Mouse (Mus musculus) kidney, postnatal 0 days (tissue): Measurements from ENCODE around the gene Nat8f6. TPM values are rescaled to one million over a fixed set of nuclear protein-coding genes. Genes with fewer than 3 reads are reported as not detected.
"Not testable (repeated sequence)": the region's sequence is repeated elsewhere in the genome, so short reads cannot be mapped to it uniquely, and the experiment has no call there.

Experiments
- ATAC-seq: fragments of 200-750 bp; cut with Nextera tagmentation; replicated peaks from 2 replicates; pipeline ENCODE4 v1.8.0; 2017; ENCODE audit warnings: low read depth, moderate number of reproducible peaks, moderate TSS enrichment, moderate library complexity; ENCODE audit not compliant: low FRiP score
- DNase-seq: peaks from one replicate; pipeline ENCODE4 v3.0.0-alpha.2; 2016; ENCODE audit warnings: low spot score
- H3K27ac ChIP-seq: fragments of 300-500 bp; sonication (generic); 2 replicates; pipeline ENCODE4 v1.5.1; 2014; ENCODE audit warnings: mild to moderate bottlenecking
- H3K27me3 ChIP-seq: fragments of 300-500 bp; sonication (generic); 2 replicates; pipeline ENCODE4 v1.6.1; 2014; ENCODE audit warnings: low read length, mixed read lengths; ENCODE audit not compliant: insufficient read depth
- H3K36me3 ChIP-seq: fragments of 300-500 bp; sonication (generic); 2 replicates; pipeline ENCODE4 v1.6.1; 2014; ENCODE audit warnings: low read length, mixed read lengths; ENCODE audit not compliant: insufficient read depth
- H3K4me1 ChIP-seq: fragments of 300-500 bp; sonication (generic); replicated peaks from 2 replicates; pipeline ENCODE4 v1.6.1; 2014; ENCODE audit warnings: antibody characterized with exemption, low read length, mixed read lengths; ENCODE audit not compliant: insufficient read depth
- H3K4me2 ChIP-seq: fragments of 300-500 bp; sonication (generic); 2 replicates; pipeline ENCODE4 v1.6.1; 2014; ENCODE audit warnings: mild to moderate bottlenecking, low read length, moderate library complexity, mixed read lengths
- H3K4me3 ChIP-seq: fragments of 300-500 bp; sonication (generic); replicated peaks from 2 replicates; pipeline ENCODE4 v1.5.1; 2014; ENCODE audit warnings: low read depth, low read length
- H3K9ac ChIP-seq: fragments of 300-500 bp; sonication (generic); 2 replicates; pipeline ENCODE4 v1.6.1; 2014; ENCODE audit warnings: low read depth, low read length
- H3K9me3 ChIP-seq: fragments of 300-500 bp; sonication (generic); replicated peaks from 2 replicates; pipeline ENCODE4 v1.6.1; 2016; ENCODE audit warnings: low read length, inconsistent platforms, mixed read lengths
- CTCF ChIP-seq: IDR thresholded peaks from 2 replicates; pipeline ENCODE4 v1.5.1; 2016; ENCODE audit warnings: antibody characterized with exemption, low read depth, mild to moderate bottlenecking, moderate library complexity
- WGBS: fragments of 180-500 bp; shearing (Covaris S2); extraction: QIAGEN DNeasy Blood & Tissue Kit; methylation state at CpG from one replicate; pipeline ENCODE4 v1.1.7; 2014; 5-methylcytosine and 5-hydroxymethylcytosine counted together
- polyA plus RNA-seq: library from polyadenylated mRNA; unstranded; fragments of >200 nt; fragmentation: Nextera tagmentation; extraction: Ambion mirVana; gene quantifications from 2 replicates; pipeline ENCODE4 v1.2.1, GENCODE M21; 2015

Gene Nat8f6
- polyA plus RNA-seq, 1 experiment from 2014 or later, result 0.64 TPM

- H3K9me3 ChIP-seq, result no peaks in the 10 kb centered on the region
- no peaks in the 10 kb centered on the region for H3K36me3 ChIP-seq
- DNase-seq, result no peak
- H3K4me2 ChIP-seq, result no peak overlapping the region
- H3K27me3 ChIP-seq, result no peaks in the 10 kb centered on the region
- 25% methylated on average over 2 of the region's 2 CpGs for WGBS
- H3K4me1 ChIP-seq, result no peaks in the 10 kb centered on the region
- H3K27ac ChIP-seq, result no peak overlapping the region
- ATAC-seq, result no peak
- no peak for TF ChIP-seq CTCF
- no peak overlapping the region for H3K4me3 ChIP-seq
- no peak overlapping the region for H3K9ac ChIP-seq
Observed at GRCm38 (mm10) chr6:85849240-85849639, 28.5 kb upstream of the Nat8f6 start.

GRCm38 (mm10) chr6:85848140-85848539 is 27.4 kb upstream of the Nat8f6 start:
- no peak for TF ChIP-seq CTCF

GRCm38 (mm10) chr6:85846921-85847320 is 26.2 kb upstream of the Nat8f6 start:
- H3K9ac ChIP-seq, result no peak overlapping the region
- no peaks in the 10 kb centered on the region for H3K36me3 ChIP-seq
- no peak for TF ChIP-seq CTCF

More at GRCm38 (mm10) chr6:85848140-85848539, 27.4 kb upstream of the Nat8f6 start:
- Histone ChIP-seq H3K4me2 (no peak overlapping the region), H3K36me3 (no peaks in the 10 kb centered on the region), H3K27me3 (no peaks in the 10 kb centered on the region), H3K27ac (no peak overlapping the region), H3K9me3 (no peaks in the 10 kb centered on the region), H3K4me1 (no peaks in the 10 kb centered on the region), H3K4me3 (no peak overlapping the region), H3K9ac (no peak overlapping the region)
- no peak for DNase-seq
- WGBS, result 86% methylated on average over 4 of the region's 4 CpGs
- ATAC-seq, result no peak

GRCm38 (mm10) chr6:85843677-85844458 is 23.1 kb upstream of the Nat8f6 start:
- not testable (repeated sequence) for H3K27ac ChIP-seq, H3K9me3 ChIP-seq, ATAC-seq, H3K36me3 ChIP-seq, DNase-seq, H3K9ac ChIP-seq, H3K4me2 ChIP-seq, H3K27me3 ChIP-seq, H3K4me3 ChIP-seq, H3K4me1 ChIP-seq
- 0 out of 2 replicates have a peak, but pooled peaks have one; percentile 13 for TF ChIP-seq CTCF
- 81% methylated on average over 25 of the region's 25 CpGs for WGBS

More at GRCm38 (mm10) chr6:85846921-85847320, 26.2 kb upstream of the Nat8f6 start:
- no peaks in the 10 kb centered on the region for H3K4me1 ChIP-seq
- H3K9me3 ChIP-seq, result no peaks in the 10 kb centered on the region
- no peak overlapping the region for H3K4me3 ChIP-seq
- H3K27ac ChIP-seq, result no peak overlapping the region
- 49% methylated on average over 1 of the region's 1 CpGs for WGBS
- no peak for ATAC-seq
- DNase-seq, result no peak
- no peak overlapping the region for H3K4me2 ChIP-seq
- H3K27me3 ChIP-seq, result no peaks in the 10 kb centered on the region

- Histone ChIP-seq H3K36me3 (no peaks in the 10 kb centered on the region), H3K4me1 (no peaks in the 10 kb centered on the region), H3K4me2 (no peak overlapping the region), H3K27ac (no peak overlapping the region), H3K9me3 (no peaks in the 10 kb centered on the region), H3K4me3 (no peak overlapping the region), H3K9ac (no peak overlapping the region), H3K27me3 (no peaks in the 10 kb centered on the region)
- DNase-seq, result peak; percentile 15
- TF ChIP-seq CTCF, result no peak
- ATAC-seq, result no peak
- 41% methylated on average over 4 of the region's 4 CpGs for WGBS
Observed at GRCm38 (mm10) chr6:85839982-85840381, 19.2 kb upstream of the Nat8f6 start.

- Histone ChIP-seq H3K4me2 (no peak overlapping the region), H3K27ac (no peak overlapping the region), H3K4me3 (no peak overlapping the region), H3K9ac (no peak overlapping the region), H3K4me1 (no peaks in the 10 kb centered on the region), H3K36me3 (no peaks in the 10 kb centered on the region), H3K27me3 (no peaks in the 10 kb centered on the region), H3K9me3 (no peaks in the 10 kb centered on the region)
- ATAC-seq, result no peak
- DNase-seq, result no peak
- 83% methylated on average over 8 of the region's 8 CpGs for WGBS
- TF ChIP-seq CTCF, result no peak
Observed at GRCm38 (mm10) chr6:85838674-85839073, 17.9 kb upstream of the Nat8f6 start.
